Mouse (Mus musculus) macrophage (primary cell): ENCODE results near the gene Trub2. TPM values are rescaled to one million over a fixed set of nuclear protein-coding genes. Genes with fewer than 3 reads are reported as not detected.
"Not testable (repeated sequence)": the region's sequence is repeated elsewhere in the genome, so short reads cannot be mapped to it uniquely, and the experiment has no call there.

Experiments
- H3K27ac ChIP-seq: fragments of 350-480 bp; formaldehyde crosslinking; 2 replicates; pipeline ENCODE4 v1.9.0; 2021
- H3K36me3 ChIP-seq: fragments of 350-480 bp; formaldehyde crosslinking; 2 replicates; pipeline ENCODE4 v1.9.0; 2021; ENCODE audit errors: inconsistent target
- H3K4me3 ChIP-seq: fragments of 350-480 bp; formaldehyde crosslinking; 2 replicates; pipeline ENCODE4 v1.9.0; 2021; ENCODE audit errors: inconsistent target
- H3K79me2 ChIP-seq: fragments of 350-480 bp; formaldehyde crosslinking; 2 replicates; pipeline ENCODE4 v1.9.0; 2021; ENCODE audit errors: inconsistent target
- WGBS: methylation state at CpG from one replicate; pipeline ENCODE4 v1.1.7; 2026; ENCODE audit warnings: inconsistent platforms; ENCODE audit not compliant: missing documents; 5-methylcytosine and 5-hydroxymethylcytosine counted together
- polyA plus RNA-seq: library from polyadenylated mRNA; stranded (reverse); fragments of 250-400 nt; gene quantifications from 3 replicates; pipeline ENCODE4 v1.2.4, GENCODE M21; 2018; ENCODE audit warnings: inconsistent platforms

Gene Trub2
- polyA plus RNA-seq, 1 experiment from 2014 or later, result 13.8 TPM

- no peak overlapping the region for H3K27ac ChIP-seq
- H3K36me3 ChIP-seq, result peaks cover 25% of the 10 kb centered on the region; the same call in 1 of the 2 replicates
- H3K4me3 ChIP-seq, result peak overlapping the region; percentile 67
- H3K79me2 ChIP-seq, result no peaks in the 10 kb centered on the region
- WGBS, result 0% methylated on average over 32 of the region's 39 CpGs
These were observed 14.5 kb upstream of the Trub2 start for GRCm38 (mm10) chr2:29802827-29803201.

- Histone ChIP-seq H3K27ac (no peak within 1 kb of the TSS), H3K36me3 (peaks cover 19% of the 10 kb centered on the region; the same call in 1 of the 2 replicates), H3K79me2 (no peaks in the 10 kb centered on the region), H3K4me3 (peak within 1 kb of the TSS; percentile 67)
- 3% methylated on average over 28 of the region's 28 CpGs for WGBS
These were observed 13.9 kb upstream of the Trub2 start, which contains the start of gene Slc27a4 for GRCm38 (mm10) chr2:29802075-29802826. TSS of gene Slc27a4 (plus strand) at chr2:29802634.

GRCm38 (mm10) chr2:29792772-29793487 lies 4.6 kb upstream of the Trub2 start:
- WGBS, result 95% methylated on average over 2 of the region's 2 CpGs

GRCm38 (mm10) chr2:29787104-29787917 lies 991 bp downstream of the Trub2 start, which contains the start of gene Coq4:
TSS of gene Coq4 (plus strand) at chr2:29787493.
- Histone ChIP-seq H3K36me3 (peaks cover 30% of the 10 kb centered on the region), H3K4me3 (peak within 1 kb of the TSS; percentile 62), H3K27ac (peak within 1 kb of the TSS; percentile 52), H3K79me2 (peaks cover 23% of the 10 kb centered on the region)
- WGBS, result 1% methylated on average over 30 of the region's 31 CpGs

More at GRCm38 (mm10) chr2:29792772-29793487, 4.6 kb upstream of the Trub2 start:
- Histone ChIP-seq H3K4me3 (no peak overlapping the region), H3K27ac (no peak overlapping the region), H3K79me2 (no peaks in the 10 kb centered on the region), H3K36me3 (no peaks in the 10 kb centered on the region)

- Histone ChIP-seq H3K79me2 (peaks cover 23% of the 10 kb centered on the region), H3K4me3 (no peak overlapping the region), H3K27ac (no peak overlapping the region), H3K36me3 (peaks cover 53% of the 10 kb centered on the region)
- 71% methylated on average over 4 of the region's 4 CpGs for WGBS
These were observed 4.0 kb downstream of the Trub2 start for GRCm38 (mm10) chr2:29784290-29784689.

- 89% methylated on average over 1 of the region's 2 CpGs for WGBS
- Histone ChIP-seq H3K79me2 (peaks cover 10% of the 10 kb centered on the region), H3K36me3 (peaks cover 78% of the 10 kb centered on the region)
- H3K27ac ChIP-seq, H3K4me3 ChIP-seq: not testable (repeated sequence)
These were observed 7.0 kb downstream of the Trub2 start for GRCm38 (mm10) chr2:29781256-29781655.

- Histone ChIP-seq H3K27ac (no peak overlapping the region), H3K4me3 (no peak overlapping the region), H3K36me3 (peaks cover 15% of the 10 kb centered on the region), H3K79me2 (no peaks in the 10 kb centered on the region)
- WGBS, result 77% methylated on average over 4 of the region's 4 CpGs
These were observed 15.0 kb downstream of the Trub2 start for GRCm38 (mm10) chr2:29773323-29773722.

- WGBS, result 39% methylated on average over 8 of the region's 8 CpGs
- Histone ChIP-seq H3K27ac (peak overlapping the region; percentile 79), H3K79me2 (no peaks in the 10 kb centered on the region), H3K36me3 (peaks cover under 1% of the 10 kb centered on the region; the same call in 1 of the 2 replicates), H3K4me3 (no peak overlapping the region)
These were observed 16.5 kb downstream of the Trub2 start for GRCm38 (mm10) chr2:29771611-29772461.

- no peak overlapping the region for H3K27ac ChIP-seq
- H3K79me2 ChIP-seq, result no peaks in the 10 kb centered on the region
- H3K4me3 ChIP-seq, result no peak overlapping the region
- no peaks in the 10 kb centered on the region for H3K36me3 ChIP-seq
These were observed 18.1 kb downstream of the Trub2 start for GRCm38 (mm10) chr2:29770162-29770561.

- 73% methylated on average over 9 of the region's 9 CpGs for WGBS
- Histone ChIP-seq H3K36me3 (no peaks in the 10 kb centered on the region), H3K4me3 (no peak overlapping the region), H3K27ac (no peak overlapping the region), H3K79me2 (no peaks in the 10 kb centered on the region)
These were observed 19.4 kb downstream of the Trub2 start for GRCm38 (mm10) chr2:29768901-29769300.

GRCm38 (mm10) chr2:29767976-29768709 lies 20.2 kb downstream of the Trub2 start:
- no peak overlapping the region for H3K27ac ChIP-seq
- 90% methylated on average over 8 of the region's 11 CpGs for WGBS
- H3K36me3 ChIP-seq, result no peaks in the 10 kb centered on the region
- no peak overlapping the region for H3K4me3 ChIP-seq
- no peaks in the 10 kb centered on the region for H3K79me2 ChIP-seq

GRCm38 (mm10) chr2:29764831-29765230 lies 23.5 kb downstream of the Trub2 start:
- 0% methylated on average over 1 of the region's 1 CpGs for WGBS
- no peak overlapping the region for H3K27ac ChIP-seq

GRCm38 (mm10) chr2:29755693-29756092 lies 32.6 kb downstream of the Trub2 start:
- Histone ChIP-seq H3K36me3 (no peaks in the 10 kb centered on the region), H3K27ac (no peak overlapping the region), H3K4me3 (no peak overlapping the region), H3K79me2 (no peaks in the 10 kb centered on the region)

More at GRCm38 (mm10) chr2:29764831-29765230, 23.5 kb downstream of the Trub2 start:
- H3K79me2 ChIP-seq, result no peaks in the 10 kb centered on the region
- H3K4me3 ChIP-seq, result no peak overlapping the region
- H3K36me3 ChIP-seq, result no peaks in the 10 kb centered on the region
